ENCODE assay signal across 8 mouse cellular contexts in the genomic region with DNA sequence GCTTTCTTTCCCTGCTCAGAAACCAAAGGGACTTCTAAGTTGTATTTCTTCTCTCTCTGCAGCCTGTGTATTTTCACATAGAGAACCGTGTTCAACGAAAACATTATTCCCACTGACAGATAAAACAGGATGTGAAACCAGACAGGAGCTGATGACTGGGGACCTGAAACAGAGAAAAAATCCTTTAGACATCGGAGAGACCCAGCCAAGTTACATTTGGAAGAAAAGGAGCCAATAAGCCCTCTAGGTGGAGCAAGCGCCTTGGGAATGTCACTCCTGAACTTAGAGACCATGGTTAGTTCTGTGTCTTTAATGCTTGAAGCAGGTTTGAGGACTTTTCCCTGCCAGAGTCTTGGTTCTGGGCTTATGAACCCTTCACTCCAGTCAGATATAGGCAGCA. TPM values are rescaled to one million over a fixed set of nuclear protein-coding genes. Genes with fewer than 3 reads are reported as not detected.
DNase-seq lines count a peak whose midpoint lies in the region; ATAC-seq and TF ChIP-seq lines count a peak whose summit lies in the region.
"Had no signal": no experiment of that assay in that cellular context is flagged by ENCODE, and none has a peak within 500 bp of the region (broad histone marks: within the 10 kb centered on the region; RNA-seq: fewer than 3 reads in every experiment).

No protein-coding gene starts in this region.

- no peak for ATAC-seq in heart, embryonic 14.5 days (ENCODE audit: insufficient number of reproducible peaks, insufficient read depth, low FRiP score, low read depth)
- no peak for ATAC-seq in liver, postnatal 0 days
- no peak for ATAC-seq in inflammation-experienced regulatory T-cells, adult 6 months

- peak; percentile 44 to 59 for DNase-seq in left cerebral cortex, postnatal 25 days (ENCODE audit: low spot score in 2 of 2)
- DNase-seq in left cerebral cortex, adult 11 months (ENCODE audit: low spot score): no peak
- DNase-seq in adipocyte (ENCODE audit: low spot score): peak; percentile 50
- DNase-seq in liver, postnatal 0 days: no peak
- DNase-seq in spleen, postnatal 14 days (ENCODE audit: low spot score in 2 of 2): no peak

- H3K4me1 ChIP-seq in heart, embryonic 14.5 days (ENCODE audit: control insufficient read depth in 2 of 2, insufficient read depth in 2 of 2, low read length in 2 of 2): peaks cover 2 to 7% of the 10 kb centered on the region in 2 experiments; a peak in 2 of 4 replicates
- peaks cover 5% of the 10 kb centered on the region; the same call in 1 of the 2 replicates for H3K4me1 ChIP-seq in liver, postnatal 0 days (ENCODE audit: insufficient read depth)

- H3K4me3 ChIP-seq in heart, embryonic 14.5 days (ENCODE audit: control insufficient read depth in 1 of 2, insufficient read depth in 1 of 2, low read depth in 1 of 2, low read length in 2 of 2): no peak overlapping the region
- H3K4me3 ChIP-seq in liver, postnatal 0 days (ENCODE audit: low read depth, low read length): no peak overlapping the region
- H3K4me3 ChIP-seq: erythroblast, embryonic 14.5 days had no signal

- H3K4me2 ChIP-seq in heart, embryonic 14.5 days (ENCODE audit: low read length): peak overlapping the region; percentile 21
- H3K4me2 ChIP-seq in liver, postnatal 0 days (ENCODE audit: low read depth, low read length): 0 out of 2 replicates have a peak overlapping the region, but pooled peaks have one; percentile 7

- WGBS in heart, embryonic 14.5 days: 11% methylated on average over 4 of the region's 4 CpGs
- WGBS in liver, postnatal 0 days (ENCODE audit: insufficient replicate concordance): 16% methylated on average over 4 of the region's 4 CpGs

- H3K9me3 ChIP-seq in heart, embryonic 14.5 days (ENCODE audit: control insufficient read depth, low read length): no peaks in the 10 kb centered on the region
- no peaks in the 10 kb centered on the region for H3K9me3 ChIP-seq in liver, postnatal 0 days (ENCODE audit: low read length)

- H3K27ac ChIP-seq in heart, embryonic 14.5 days (replicated peaks in 1 of 2; ENCODE audit: control insufficient read depth in 1 of 2, insufficient read depth in 1 of 2, low read depth in 2 of 2, low read length in 2 of 2): no peak overlapping the region
- no peak overlapping the region for H3K27ac ChIP-seq in liver, postnatal 0 days (ENCODE audit: low read depth)

- H3K36me3 ChIP-seq in heart, embryonic 14.5 days (ENCODE audit: control insufficient read depth, insufficient read depth, low read length): no peaks in the 10 kb centered on the region
- no peaks in the 10 kb centered on the region for H3K36me3 ChIP-seq in liver, postnatal 0 days (replicated peaks; ENCODE audit: insufficient read depth, low read length)

- H3K9ac ChIP-seq in heart, embryonic 14.5 days (ENCODE audit: low read length): no peak overlapping the region
- no peak overlapping the region for H3K9ac ChIP-seq in liver, postnatal 0 days (replicated peaks)

- no peak for TF ChIP-seq EP300 in liver, postnatal 0 days (IDR thresholded peaks at IDR 0.05; ENCODE audit: low read depth)

- H3K27me3 ChIP-seq in heart, embryonic 14.5 days (ENCODE audit: control insufficient read depth, insufficient read depth, low read length): peaks cover 21% of the 10 kb centered on the region
- peaks cover 3% of the 10 kb centered on the region; the same call in 1 of the 2 replicates for H3K27me3 ChIP-seq in liver, postnatal 0 days (ENCODE audit: insufficient read depth, low read length)

- TF ChIP-seq CTCF in liver, postnatal 0 days (IDR thresholded peaks at IDR 0.05; ENCODE audit: low read depth): peak; percentile 62

- intact Hi-C loops in left cerebral cortex, postnatal 25 days (cut with DNase I): loop anchor here (2.0 kb wide), 1 partner anchor 152 kb away; no protein-coding TSS in a partner anchor

RNA-seq across cellular contexts. Expression of gene Fcgr1, which starts 9.3 kb away (rescaled TPM):
- 1 to 10 TPM; 2.3 to 2.8 TPM for total RNA-seq in left cerebral cortex, postnatal 25 days (2021)
- polyA plus RNA-seq in heart, embryonic 14.5 days (2014; fragmentation: Nextera tagmentation; extraction: Ambion mirVana): 2.1 and 3.2 TPM in 2 replicates
- polyA plus RNA-seq in liver, postnatal 0 days (2015; fragmentation: Nextera tagmentation; extraction: Ambion mirVana): 6.2 and 8.7 TPM in 2 replicates
- under 1 TPM in 1 of 3 experiments, not detected in 2; 0.43 TPM for polyA plus RNA-seq in inflammation-experienced regulatory T-cells, adult 6 months (2017; shearing (Covaris generic))
- polyA plus RNA-seq: erythroblast, embryonic 14.5 days had no signal

RNA-seq across cellular contexts. Expression of gene Hist2h2bb, which starts 14.9 kb away (rescaled TPM):
- total RNA-seq in left cerebral cortex, postnatal 25 days (2021): 100 to 1,000 TPM; 102 to 120 TPM
- 4.0 and 7.9 TPM in 2 replicates for polyA plus RNA-seq in heart, embryonic 14.5 days (2014; fragmentation: Nextera tagmentation; extraction: Ambion mirVana)
- polyA plus RNA-seq in liver, postnatal 0 days (2015; fragmentation: Nextera tagmentation; extraction: Ambion mirVana): 9.4 and 11.0 TPM in 2 replicates
- 10 to 100 TPM in 2 of 3 experiments, 1 to 10 TPM in 1; 5.7 to 28.2 (median 20.9) TPM for polyA plus RNA-seq in inflammation-experienced regulatory T-cells, adult 6 months (2017; shearing (Covaris generic))

RNA-seq across cellular contexts. Expression of gene Hist2h3b, which starts 16.0 kb away (rescaled TPM):
- 10 to 100 TPM; 41.5 to 49.1 TPM for total RNA-seq in left cerebral cortex, postnatal 25 days (2021)
- polyA plus RNA-seq in heart, embryonic 14.5 days (2014; fragmentation: Nextera tagmentation; extraction: Ambion mirVana): 26.9 and 32.0 TPM in 2 replicates
- polyA plus RNA-seq in liver, postnatal 0 days (2015; fragmentation: Nextera tagmentation; extraction: Ambion mirVana): 56.1 and 84.5 TPM in 2 replicates
- 10 to 100 TPM in 1 of 3 experiments, 1 to 10 TPM in 2; 4.8 to 44.5 (median 9.0) TPM for polyA plus RNA-seq in inflammation-experienced regulatory T-cells, adult 6 months (2017; shearing (Covaris generic))

RNA-seq across cellular contexts. Expression of gene Hist2h4, which starts 21.3 kb away (rescaled TPM):
- total RNA-seq in left cerebral cortex, postnatal 25 days (2021): 10 to 100 TPM; 25.6 to 30.9 TPM
- 3.4 and 5.0 TPM in 2 replicates for polyA plus RNA-seq in heart, embryonic 14.5 days (2014; fragmentation: Nextera tagmentation; extraction: Ambion mirVana)
- polyA plus RNA-seq in liver, postnatal 0 days (2015; fragmentation: Nextera tagmentation; extraction: Ambion mirVana): 40.3 and 56.7 TPM in 2 replicates
- 1 to 10 TPM; 1.3 to 7.4 (median 5.9) TPM for polyA plus RNA-seq in inflammation-experienced regulatory T-cells, adult 6 months (2017; shearing (Covaris generic))

RNA-seq across cellular contexts. Expression of gene Hist2h3c1, which starts 38.0 kb away (rescaled TPM):
- total RNA-seq in left cerebral cortex, postnatal 25 days (2021): not detected
- 1.2 TPM in 1 of 2 replicates, not detected in the other for polyA plus RNA-seq in heart, embryonic 14.5 days (2014; fragmentation: Nextera tagmentation; extraction: Ambion mirVana)
- polyA plus RNA-seq in liver, postnatal 0 days (2015; fragmentation: Nextera tagmentation; extraction: Ambion mirVana): 0.78 and 1.5 TPM in 2 replicates
- not detected for polyA plus RNA-seq in inflammation-experienced regulatory T-cells, adult 6 months (2017; shearing (Covaris generic))
- polyA plus RNA-seq: erythroblast, embryonic 14.5 days had no signal

Comparison
In these comparisons a context has a peak if more than half of its experiments do, and no peak if none do; other contexts are left out.
1. DNase-seq: peak in left cerebral cortex, postnatal 25 days (2 of 2) and adipocyte (single experiment); none in left cerebral cortex, adult 11 months (single experiment), liver, postnatal 0 days (single experiment) and spleen, postnatal 14 days (0 of 2).